Comparison of ENCODE assay signal across 8 mouse cellular contexts in genomic region chr5:75979108-75979507, GRCm38 (mm10). TPM values are rescaled to one million over a fixed set of nuclear protein-coding genes. Genes with fewer than 3 reads are reported as not detected.
DNase-seq lines count a peak whose midpoint lies in the region; ATAC-seq and TF ChIP-seq lines count a peak whose summit lies in the region.

No protein-coding gene starts in this region.

- no peak for ATAC-seq in forebrain, embryonic 12.5 days (ENCODE audit: low FRiP score)
- no peak for ATAC-seq in intestine, embryonic 16.5 days
- ATAC-seq in midbrain, embryonic 15.5 days (replicated peaks), result no peak
- no peak for ATAC-seq in megakaryocyte-erythroid progenitor cell, adult 5-6 weeks (replicated peaks; ENCODE audit: low FRiP score, low TSS enrichment, poor library complexity, severe bottlenecking)

- H3K27me3 ChIP-seq in forebrain, embryonic 12.5 days, result peaks cover 82% of the 10 kb centered on the region
- peaks cover 32% of the 10 kb centered on the region for H3K27me3 ChIP-seq in intestine, embryonic 16.5 days (replicated peaks; ENCODE audit: control insufficient read depth, insufficient read depth, low read length)
- peaks cover 39% of the 10 kb centered on the region for H3K27me3 ChIP-seq in midbrain, embryonic 15.5 days (replicated peaks)

- H3K9ac ChIP-seq in forebrain, embryonic 12.5 days, result no peak overlapping the region
- H3K9ac ChIP-seq in intestine, embryonic 16.5 days (ENCODE audit: low read depth, low read length), result peak overlapping the region; percentile 71; the same call in 1 of the 2 replicates
- no peak overlapping the region for H3K9ac ChIP-seq in midbrain, embryonic 15.5 days

- DNase-seq in gastrocnemius, adult 2 months, result no peak
- no peak for DNase-seq in gastrocnemius, postnatal 4 days (ENCODE audit: low spot score in 2 of 2)
- DNase-seq in gastrocnemius, adult 8-10 months (ENCODE audit: low spot score in 2 of 2), result no peak
- DNase-seq in right cerebral cortex, postnatal 36 days (ENCODE audit: low spot score in 2 of 2), result no peak

- no peaks in the 10 kb centered on the region for H3K9me3 ChIP-seq in forebrain, embryonic 12.5 days
- H3K9me3 ChIP-seq in intestine, embryonic 16.5 days (ENCODE audit: control insufficient read depth, low read length), result 0 out of 2 replicates have a peak, but pooled peaks cover 2% of the 10 kb centered on the region
- no peaks in the 10 kb centered on the region for H3K9me3 ChIP-seq in midbrain, embryonic 15.5 days

- H3K27ac ChIP-seq in gastrocnemius, adult 2 months, result peak overlapping the region; percentile 79
- no peak overlapping the region for H3K27ac ChIP-seq in forebrain, embryonic 12.5 days
- H3K27ac ChIP-seq in intestine, embryonic 16.5 days (ENCODE audit: low read length), result no peak overlapping the region
- 0 out of 2 replicates have a peak overlapping the region, but pooled peaks have one; percentile 26 for H3K27ac ChIP-seq in midbrain, embryonic 15.5 days

- peak overlapping the region; percentile 75 for H3K4me3 ChIP-seq in gastrocnemius, adult 2 months
- H3K4me3 ChIP-seq in forebrain, embryonic 12.5 days (replicated peaks), result peak overlapping the region; percentile 53
- peak overlapping the region; percentile 69 for H3K4me3 ChIP-seq in intestine, embryonic 16.5 days (ENCODE audit: low read length)
- peak overlapping the region; percentile 72 for H3K4me3 ChIP-seq in midbrain, embryonic 15.5 days

- WGBS in forebrain, embryonic 12.5 days, result 7% methylated on average over 8 of the region's 8 CpGs
- WGBS in intestine, embryonic 16.5 days, result 8% methylated on average over 8 of the region's 8 CpGs
- 4% methylated on average over 8 of the region's 8 CpGs for WGBS in midbrain, embryonic 15.5 days

- H3K36me3 ChIP-seq in forebrain, embryonic 12.5 days (replicated peaks), result no peaks in the 10 kb centered on the region
- no peaks in the 10 kb centered on the region for H3K36me3 ChIP-seq in intestine, embryonic 16.5 days (ENCODE audit: control insufficient read depth, insufficient read depth, low read length)
- H3K36me3 ChIP-seq in midbrain, embryonic 15.5 days (replicated peaks), result no peaks in the 10 kb centered on the region

- no peak for TF ChIP-seq CTCF in gastrocnemius, adult 2 months (IDR thresholded peaks at IDR 0.05)

- peak overlapping the region; percentile 94 for H3K4me2 ChIP-seq in forebrain, embryonic 12.5 days
- peak overlapping the region; percentile 97 for H3K4me2 ChIP-seq in intestine, embryonic 16.5 days (ENCODE audit: low read depth, low read length)
- peak overlapping the region; percentile 100 for H3K4me2 ChIP-seq in midbrain, embryonic 15.5 days

- intact Hi-C loops in gastrocnemius, adult 2 months (cut with DNase I), result loop anchor here (5.0 kb wide), 1 partner anchor 107 kb away; no protein-coding TSS in a partner anchor

- H3K4me1 ChIP-seq in forebrain, embryonic 12.5 days, result peaks cover 20% of the 10 kb centered on the region
- peaks cover 13% of the 10 kb centered on the region for H3K4me1 ChIP-seq in intestine, embryonic 16.5 days (ENCODE audit: control insufficient read depth, insufficient read depth, low read length)
- peaks cover 24% of the 10 kb centered on the region for H3K4me1 ChIP-seq in midbrain, embryonic 15.5 days

RNA-seq across cellular contexts. Expression of gene Kdr, which starts 0.8 kb away (rescaled TPM):
- total RNA-seq in gastrocnemius, adult 2 months (2021), result 10 to 100 TPM; 11.8 to 16.9 TPM
- 10 to 100 TPM; 47.8 to 51.3 TPM for total RNA-seq in gastrocnemius, postnatal 4 days (2021)
- 24.4 and 25.9 TPM in 2 replicates for polyA plus RNA-seq in forebrain, embryonic 12.5 days (2016; fragmentation: Nextera tagmentation; extraction: Ambion mirVana)
- 19.6 and 21.6 TPM in 2 replicates for polyA plus RNA-seq in intestine, embryonic 16.5 days (2015; fragmentation: Nextera tagmentation; extraction: Ambion mirVana)
- polyA plus RNA-seq in midbrain, embryonic 15.5 days (2015; fragmentation: Nextera tagmentation; extraction: Ambion mirVana), result 25.0 and 25.4 TPM in 2 replicates
- total RNA-seq in gastrocnemius, adult 8-10 months (2022), result 10 to 100 TPM; 11.1 to 14.3 (median 11.5) TPM
- total RNA-seq in megakaryocyte-erythroid progenitor cell, adult 5-6 weeks (2014; fragmentation: Nextera tagmentation), result 0.46 TPM in 1 of 2 replicates, not detected in the other
- 0.56 and 0.84 TPM in 2 replicates for total RNA-seq in megakaryocyte-erythroid progenitor cell, adult 5-6 weeks (2017)

Comparison
In these comparisons a context has a peak if more than half of its experiments do, and no peak if none do; other contexts are left out.
1. H3K27ac ChIP-seq: peak in gastrocnemius, adult 2 months (single experiment) and midbrain, embryonic 15.5 days (single experiment); none in forebrain, embryonic 12.5 days (single experiment) and intestine, embryonic 16.5 days (single experiment).
2. RNA of gene Kdr, which starts 0.8 kb away (total RNA-seq): 47.8 to 51.3 TPM in gastrocnemius, postnatal 4 days, 11.8 to 16.9 TPM in gastrocnemius, adult 2 months and 11.1 to 14.3 TPM in gastrocnemius, adult 8-10 months; 0.46 to 0.84 TPM in megakaryocyte-erythroid progenitor cell, adult 5-6 weeks; every median in the first group is over 4 times any median in the second.
3. Peak in every context shown above with its lines, with median percentiles within 50 percentile points of each other: H3K4me3 ChIP-seq and H3K4me2 ChIP-seq.